Mouse (Mus musculus): ENCODE data around the gene Nova2.

The Nova2 gene

DNA sequence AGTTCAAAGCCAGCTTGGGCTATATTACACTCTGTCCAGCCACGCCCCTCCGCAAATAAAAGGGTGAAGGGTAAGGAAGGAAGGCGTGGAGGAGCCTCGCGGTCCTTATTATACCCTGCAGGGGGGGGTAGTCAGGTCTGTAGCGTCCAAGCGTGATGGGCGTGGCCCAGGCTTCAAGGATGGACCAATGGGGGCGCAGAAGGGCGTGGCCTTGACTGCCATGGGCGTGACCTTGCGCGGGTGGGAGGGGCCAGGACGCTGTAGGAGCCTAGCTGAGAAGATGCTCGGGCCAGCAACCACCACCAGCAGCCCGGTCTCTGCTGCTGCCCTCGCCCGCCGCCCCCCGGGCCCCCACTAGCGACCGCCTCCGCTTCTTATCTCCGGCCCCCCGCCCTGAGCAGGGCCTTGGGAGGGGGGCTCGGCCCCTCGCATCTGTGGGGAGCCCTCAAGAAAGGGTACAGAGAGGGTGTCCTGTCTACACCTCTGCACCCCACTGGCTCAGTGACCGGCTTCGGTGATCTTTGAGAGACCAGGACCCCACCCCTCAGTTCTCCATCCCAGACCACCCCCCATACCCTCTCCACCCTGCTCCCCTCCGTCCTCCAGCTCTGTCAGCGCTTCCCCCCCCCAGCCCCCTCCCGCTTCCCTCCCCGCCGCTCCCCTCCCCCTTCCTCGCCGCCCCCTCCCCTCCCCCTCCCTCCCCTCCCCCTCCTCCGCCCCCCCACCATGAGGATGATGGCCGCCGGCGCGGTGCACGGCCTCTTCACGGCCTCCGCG lies at the start of gene Nova2:
Gene Nova2, plus strand, starts transcription at position 727 of the 777 bp plus-strand sequence.
- peak; percentile 98 to 99 for DNase-seq (ENCODE audit: low spot score in 2 of 2)

DNA sequence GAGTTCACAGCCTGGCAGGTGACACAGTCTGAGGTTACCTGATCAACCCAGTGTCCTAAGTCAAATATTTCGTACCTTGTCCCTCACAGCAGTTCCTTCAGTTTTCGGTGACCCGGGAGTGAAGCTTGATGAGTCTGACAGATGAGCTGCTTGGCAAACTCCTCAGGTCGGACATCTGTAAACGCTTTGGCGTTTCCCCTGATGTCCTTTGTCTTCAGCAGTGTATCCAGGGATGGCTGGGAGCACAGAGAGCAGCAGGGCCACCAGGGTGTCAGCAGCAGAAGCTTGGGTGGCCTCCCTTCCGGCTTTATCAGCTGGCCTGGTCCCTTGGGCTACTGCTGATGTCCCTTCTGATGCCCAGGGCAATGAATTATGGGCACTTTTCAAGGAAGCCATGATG lies 47.0 kb upstream of the Nova2 start:
- peak in 1 of 2 experiments; percentile 14 for DNase-seq (ENCODE audit: low spot score in 2 of 2)

DNA sequence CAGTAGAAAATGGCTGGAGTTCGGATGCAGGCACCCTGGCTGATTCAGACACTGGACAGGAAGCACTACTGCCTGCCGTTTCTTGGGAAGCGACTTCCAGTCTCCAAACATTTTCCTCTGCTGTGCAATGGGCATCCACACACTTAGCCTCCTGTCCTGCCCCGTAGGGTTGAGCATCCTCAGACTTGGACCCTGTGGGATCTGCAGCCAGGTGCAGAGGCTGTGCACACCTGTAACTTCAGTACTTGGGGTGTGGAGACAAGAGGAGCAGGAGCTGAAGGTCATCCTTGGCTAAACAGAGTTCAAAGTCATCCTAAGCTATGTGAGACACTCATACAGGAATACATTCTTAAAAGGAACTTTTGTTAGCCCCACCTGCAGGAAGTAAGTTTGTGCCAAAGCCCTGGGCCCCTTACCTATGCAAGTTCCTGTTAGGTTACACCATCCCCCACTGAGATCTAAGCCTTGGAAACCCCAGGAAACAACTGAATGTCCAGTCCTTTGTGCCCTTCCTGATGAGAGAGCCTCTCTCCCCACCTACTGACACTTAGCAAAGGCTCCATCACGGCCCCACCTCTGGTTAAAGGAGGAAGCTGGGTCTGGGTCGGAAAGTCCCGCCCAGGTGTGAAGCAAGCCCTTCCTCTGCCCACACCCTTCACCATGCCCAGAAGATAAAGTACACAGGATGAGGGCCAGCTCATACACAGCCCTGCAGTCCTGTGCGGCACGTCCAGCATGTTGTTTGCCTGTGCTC lies 41.5 kb upstream of the Nova2 start:
- peak in 1 of 2 experiments; percentile 17 for DNase-seq (ENCODE audit: low spot score in 2 of 2)

DNA sequence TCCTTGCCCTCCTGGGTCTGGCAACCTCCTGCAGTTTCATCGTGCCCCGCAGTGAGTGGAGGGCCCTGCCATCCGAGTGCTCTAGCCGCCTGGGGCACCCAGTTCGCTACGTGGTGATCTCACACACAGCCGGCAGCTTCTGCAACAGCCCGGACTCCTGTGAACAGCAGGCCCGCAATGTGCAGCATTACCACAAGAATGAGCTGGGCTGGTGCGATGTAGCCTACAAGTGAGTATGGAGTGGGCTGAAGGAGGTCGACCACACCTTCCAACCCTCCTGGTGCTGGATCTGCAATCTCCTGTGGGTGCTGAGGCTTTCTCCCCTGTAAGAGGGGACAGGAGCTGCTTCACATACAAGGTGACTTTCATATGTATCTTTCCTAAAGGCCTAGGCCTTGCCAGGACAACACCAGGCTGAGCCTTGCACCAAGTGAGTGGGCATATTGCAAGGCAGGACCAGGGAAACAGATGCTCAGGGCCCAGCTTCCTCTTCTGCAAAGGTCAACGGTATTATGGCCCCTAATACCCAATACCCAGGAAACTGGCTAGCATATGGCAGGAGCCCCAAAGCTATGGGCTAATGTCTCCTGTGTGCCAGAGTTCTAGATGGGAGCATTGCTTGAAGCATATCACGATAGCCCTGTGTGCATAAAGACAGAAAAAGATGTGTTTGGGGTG lies 40.8 kb upstream of the Nova2 start:
- peak in 1 of 2 experiments; percentile 29 for DNase-seq (ENCODE audit: low spot score in 2 of 2)

DNA sequence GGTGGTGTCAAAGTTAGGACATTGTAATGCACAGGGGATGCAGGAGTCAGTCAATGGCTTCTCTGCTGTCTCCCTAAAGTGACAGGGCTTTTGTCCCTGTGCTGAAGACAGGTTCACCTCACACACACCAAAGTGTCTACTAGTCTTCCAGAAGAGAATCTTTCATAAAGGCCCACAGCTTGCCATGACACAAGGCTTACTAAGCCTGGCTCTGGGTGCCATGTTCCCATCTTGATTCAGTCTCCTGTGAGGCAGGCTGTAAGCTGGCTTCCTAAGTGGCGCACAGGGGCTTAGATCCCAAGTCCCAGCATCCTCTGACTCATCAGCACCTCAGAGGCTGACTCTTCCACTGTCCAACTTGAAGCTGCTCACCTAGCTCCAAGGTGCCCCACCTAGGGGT lies 38.7 kb upstream of the Nova2 start:
- no peak for DNase-seq (ENCODE audit: low spot score in 2 of 2)

DNA sequence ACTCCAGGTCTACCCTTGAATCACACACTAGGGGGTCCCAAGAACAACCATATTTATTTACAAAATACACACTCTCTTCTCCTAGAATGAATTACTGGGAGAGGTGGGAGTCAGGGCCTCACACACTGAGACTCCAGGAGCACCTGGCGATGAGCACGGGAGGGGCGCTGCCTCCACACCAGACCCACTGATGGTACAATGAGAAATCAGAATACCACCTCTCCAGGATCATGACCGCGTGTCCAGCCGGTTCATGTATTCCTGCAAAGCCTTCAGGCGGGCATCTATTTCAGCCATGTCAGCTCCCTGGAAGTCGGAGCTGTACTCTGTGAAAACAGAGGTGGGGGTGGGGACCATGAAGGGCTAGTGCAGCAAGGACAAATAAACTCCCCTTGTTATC lies 34.8 kb upstream of the Nova2 start:
- no peak for DNase-seq (ENCODE audit: low spot score in 2 of 2)

DNA sequence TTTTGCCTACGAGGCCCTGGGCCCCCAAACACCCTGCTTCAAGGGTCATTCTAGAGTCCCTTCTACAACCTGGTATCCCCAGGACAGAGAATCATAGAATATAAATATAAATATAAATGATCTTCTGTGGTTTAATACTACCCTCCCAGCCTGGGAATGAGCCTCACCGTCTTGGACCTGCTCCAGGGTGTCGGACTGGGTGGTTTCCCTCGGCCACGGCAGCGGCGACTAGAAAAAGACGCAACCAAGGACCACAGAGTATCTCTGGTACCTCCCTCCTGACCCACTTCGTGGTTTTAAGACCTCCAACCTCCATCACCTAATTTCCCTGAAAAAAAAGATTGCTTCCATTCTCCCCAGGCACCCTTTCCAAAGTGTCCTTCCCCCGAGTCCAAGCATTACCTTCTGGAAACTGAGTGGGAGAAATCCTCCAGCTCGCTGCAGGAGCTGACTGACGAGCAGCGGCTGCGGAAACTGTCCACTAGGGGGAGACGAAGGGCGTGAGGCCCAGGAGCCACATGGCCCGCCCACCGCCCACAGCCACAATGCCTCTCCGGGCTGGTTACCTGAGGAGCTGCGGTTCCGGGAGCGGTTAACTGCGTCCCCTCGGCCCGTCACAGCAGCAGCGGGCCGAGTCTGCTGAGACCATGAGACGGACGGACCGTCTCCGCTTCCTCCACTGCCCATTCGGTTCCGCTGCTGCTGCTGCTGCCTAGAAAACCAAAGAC lies 33.7 kb upstream of the Nova2 start:
- DNase-seq (ENCODE audit: low spot score in 2 of 2) = peak; percentile 91 to 93

DNA sequence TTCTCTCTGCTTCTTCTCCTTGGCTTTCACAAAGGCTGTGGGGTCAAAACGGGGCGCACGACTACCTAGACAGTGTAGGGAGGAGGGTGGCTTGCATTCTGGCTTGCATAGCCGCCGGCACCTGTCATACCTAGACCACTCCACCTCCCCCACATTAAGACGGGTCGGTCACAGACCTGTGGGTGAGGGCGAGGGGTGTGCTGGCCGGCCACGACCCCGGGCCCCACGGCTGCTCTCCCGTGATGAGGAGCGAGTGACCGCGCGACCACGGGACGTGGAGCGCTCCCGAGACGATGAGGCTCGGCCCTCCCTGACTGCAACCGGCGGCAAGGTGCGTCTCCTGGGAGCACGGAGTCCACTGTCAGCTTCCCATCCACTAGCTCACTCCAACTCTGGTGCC lies 32.7 kb upstream of the Nova2 start:
- DNase-seq (ENCODE audit: low spot score in 2 of 2) = no peak

DNA sequence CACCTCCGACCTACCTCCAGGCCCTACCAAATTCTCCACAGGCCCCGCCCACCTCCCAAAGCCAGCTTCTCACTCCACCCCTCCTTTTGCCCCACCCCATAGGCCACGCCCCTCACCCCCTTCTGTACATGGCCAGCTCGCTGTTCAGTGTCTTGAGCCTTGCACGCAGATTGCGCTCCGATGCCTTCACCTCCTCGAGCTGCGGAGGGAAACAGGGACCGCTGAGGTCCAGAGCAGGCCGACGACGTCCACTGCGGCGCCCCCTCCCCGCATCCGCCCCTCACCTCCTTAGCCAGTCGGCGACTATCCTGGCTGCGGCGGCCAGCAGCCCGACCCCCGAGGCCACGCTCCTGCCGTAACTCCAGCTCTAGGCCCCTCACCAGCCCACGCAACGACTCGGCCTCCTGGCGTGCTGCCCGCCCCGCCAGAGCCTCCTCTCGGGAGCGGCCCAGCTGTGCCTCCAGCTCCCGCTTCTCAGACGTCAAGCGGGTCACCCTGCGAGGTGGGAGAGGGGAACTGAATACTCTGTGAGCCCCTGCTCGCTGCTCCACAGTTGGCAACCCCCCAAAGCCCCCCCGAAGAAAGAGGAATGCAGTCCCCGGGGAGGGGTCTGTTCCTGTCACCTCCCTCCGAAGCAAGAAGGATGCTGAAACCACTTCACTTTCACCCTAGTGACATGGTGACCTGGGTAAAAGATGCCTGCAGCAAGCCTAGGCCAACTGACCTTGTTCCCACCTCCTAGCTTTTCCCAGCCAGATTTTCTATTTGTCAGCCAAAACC lies 31.8 kb upstream of the Nova2 start:
- peak; percentile 69 to 73 for DNase-seq (ENCODE audit: low spot score in 2 of 2)

DNA sequence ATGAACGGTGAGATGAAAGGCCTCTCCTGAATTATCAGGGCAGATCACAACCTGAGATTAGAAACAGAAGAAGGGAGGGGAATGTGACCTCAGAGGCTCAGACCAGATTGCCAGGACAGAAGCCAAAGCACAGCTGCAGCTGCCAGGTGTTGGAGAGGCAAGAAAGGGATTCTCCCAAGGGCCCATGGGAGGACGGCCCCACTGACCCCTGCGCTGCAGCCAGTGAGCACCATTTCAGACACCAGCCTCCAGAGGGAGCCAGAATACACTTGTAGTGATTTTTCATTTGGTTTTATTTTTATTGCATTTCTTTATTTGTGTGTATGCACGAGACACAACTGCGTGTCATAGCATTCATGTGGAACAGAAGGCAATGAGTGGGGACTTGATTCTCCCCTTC lies 29.2 kb upstream of the Nova2 start:
- peak; percentile 54 to 65 for DNase-seq (ENCODE audit: low spot score in 2 of 2)

DNA sequence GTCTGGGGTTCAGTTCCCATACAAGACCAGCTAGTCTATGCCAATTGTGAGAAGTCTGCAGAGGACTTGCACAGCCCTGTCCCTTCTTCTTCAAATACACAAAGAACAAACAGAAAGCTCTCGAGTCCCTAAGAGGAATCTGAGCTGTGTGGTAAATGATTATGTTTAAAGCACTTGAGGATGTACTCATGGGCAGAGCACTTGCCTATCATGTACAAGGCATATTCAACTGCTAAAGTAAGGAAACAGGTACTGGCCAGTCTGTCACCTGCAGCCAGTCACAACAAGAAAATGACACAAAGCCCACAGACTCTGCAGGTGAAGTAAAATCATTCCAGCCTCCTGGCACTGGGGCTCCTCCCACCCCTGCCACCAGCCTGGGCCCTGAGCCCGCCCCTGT lies 25.2 kb upstream of the Nova2 start:
- no peak for DNase-seq (ENCODE audit: low spot score in 2 of 2)

DNA sequence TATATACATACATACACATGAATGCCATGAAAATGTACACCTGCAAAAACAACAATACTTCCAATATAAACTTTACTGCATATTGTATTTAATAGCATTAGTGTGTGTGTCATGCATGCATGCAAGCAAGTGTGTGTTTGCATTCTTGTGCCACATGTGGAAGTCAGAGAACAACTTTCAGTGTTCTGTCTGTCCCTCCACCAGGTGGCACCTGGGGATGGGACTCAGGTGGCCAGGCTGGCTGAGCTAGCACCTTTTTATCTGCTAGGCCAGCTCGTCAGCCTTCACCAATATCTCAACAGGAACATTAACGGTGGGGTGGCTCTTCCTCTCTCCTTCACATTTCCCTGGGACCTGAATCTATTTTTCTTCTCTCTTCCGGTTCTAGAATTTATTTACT lies 23.2 kb upstream of the Nova2 start:
- DNase-seq (ENCODE audit: low spot score in 2 of 2) = no peak

DNA sequence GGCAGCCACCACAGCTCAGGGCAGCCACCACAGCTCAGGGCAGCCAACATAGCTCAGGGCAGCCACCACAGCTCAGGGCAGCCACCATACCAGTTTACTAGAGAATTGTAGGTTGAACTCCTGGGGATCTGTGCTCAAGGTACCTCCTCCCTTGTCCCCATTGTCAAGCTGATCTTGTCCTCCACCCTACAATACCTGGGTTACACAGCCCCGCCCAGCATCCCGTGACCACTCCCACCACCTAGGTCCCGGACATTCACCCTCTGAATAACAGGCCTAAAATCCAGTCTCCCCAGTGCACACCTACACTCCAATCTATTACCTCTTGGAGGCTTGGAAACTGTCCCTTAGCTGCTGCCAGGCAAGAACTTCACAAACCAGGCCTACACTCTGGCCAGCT lies 20.7 kb upstream of the Nova2 start:
- DNase-seq (ENCODE audit: low spot score in 2 of 2) = no peak

DNA sequence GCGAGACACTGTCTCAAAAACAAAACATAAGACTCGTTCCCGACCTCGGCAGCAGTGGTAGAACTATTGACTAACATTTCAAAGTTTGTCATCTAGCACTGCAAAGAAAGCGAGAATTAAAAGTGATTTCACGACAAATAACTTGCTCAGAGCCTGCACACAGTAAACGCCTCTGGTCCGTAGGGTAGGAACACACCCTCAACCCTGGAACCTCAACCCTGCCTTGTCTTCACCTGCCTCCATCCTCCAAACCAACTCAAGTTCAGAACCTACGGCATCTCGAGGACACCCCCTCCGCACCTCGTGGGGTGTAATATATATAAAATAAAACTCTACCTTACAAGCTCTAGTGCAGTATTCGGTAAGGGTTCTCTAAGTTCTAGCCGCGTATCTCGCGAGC lies 15.9 kb upstream of the Nova2 start:
- DNase-seq (ENCODE audit: low spot score in 2 of 2) = no peak

DNA sequence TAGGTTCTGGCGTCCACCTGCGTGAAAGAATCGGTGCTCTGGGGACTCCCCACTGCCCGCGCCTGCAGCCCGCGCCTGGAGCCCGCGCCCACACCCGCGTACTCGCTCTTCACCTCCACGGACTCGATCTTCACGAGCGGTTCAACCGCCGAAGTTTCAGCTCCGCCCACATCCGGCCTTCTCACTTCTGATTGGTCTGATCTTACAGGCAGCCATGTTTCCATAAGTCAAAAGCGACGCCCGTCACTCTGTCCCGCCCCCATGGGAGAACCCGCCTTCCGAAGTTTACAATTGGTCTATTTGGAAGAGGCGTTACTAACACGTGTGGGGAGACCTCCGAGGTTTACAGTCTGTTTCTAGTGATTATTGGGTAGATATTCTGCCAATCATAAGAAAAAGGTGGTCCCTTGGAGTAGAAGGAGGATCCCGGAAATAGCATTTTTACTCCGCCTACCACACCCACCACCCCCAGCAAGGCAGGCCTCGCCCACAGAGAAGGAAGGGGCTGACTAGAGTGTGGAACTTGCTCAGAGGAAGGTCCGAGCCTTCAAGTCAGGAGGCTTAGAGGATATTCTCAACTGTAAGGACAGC lies 15.4 kb upstream of the Nova2 start, which contains the start of gene Ccdc61:
Gene Ccdc61, minus strand, starts transcription at position 175 of the 591 bp plus-strand sequence.
- DNase-seq (ENCODE audit: low spot score in 2 of 2) = peak; percentile 97 to 98

DNA sequence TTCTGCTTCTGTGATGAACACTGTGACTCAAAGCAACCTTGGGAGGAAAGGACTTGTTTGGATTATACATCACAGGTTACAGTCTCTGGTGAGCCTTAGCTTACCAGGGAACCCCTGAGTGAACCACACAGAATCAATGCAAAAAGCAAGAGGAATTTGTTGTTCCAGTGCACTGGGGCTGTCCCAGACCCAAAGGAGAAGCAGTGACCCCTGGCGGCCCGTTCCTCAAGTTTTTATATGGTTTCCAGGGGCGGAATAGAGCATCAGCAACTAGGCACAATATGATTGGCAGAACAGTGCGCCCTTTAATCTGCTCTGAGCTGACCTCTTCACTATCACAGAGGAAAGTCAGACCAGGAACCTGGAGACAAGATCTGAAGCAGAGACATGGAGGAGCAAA lies 9.4 kb upstream of the Nova2 start:
- no peak for DNase-seq (ENCODE audit: low spot score in 2 of 2)

DNA sequence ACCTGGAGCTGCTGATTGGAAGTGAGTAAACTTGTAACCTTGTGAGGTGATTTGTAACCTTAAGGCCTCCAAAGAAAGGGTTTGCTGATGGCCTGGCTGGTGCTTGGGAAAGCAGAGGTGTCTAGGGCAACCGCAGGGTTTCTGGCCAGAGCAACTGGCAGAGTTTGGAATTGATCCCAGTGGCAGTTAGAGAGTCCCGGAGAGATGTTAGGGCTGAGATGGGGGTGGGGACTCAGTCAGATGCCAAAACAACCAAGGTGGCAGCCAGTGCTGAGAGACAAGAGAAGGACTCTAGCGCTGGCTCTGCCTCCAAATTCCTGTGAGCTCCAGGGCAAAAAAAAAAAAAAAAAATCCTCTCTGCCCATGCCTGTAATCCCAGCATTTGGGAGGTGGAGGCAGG lies 7.8 kb upstream of the Nova2 start:
- peak; percentile 61 to 67 for DNase-seq (ENCODE audit: low spot score in 2 of 2)

DNA sequence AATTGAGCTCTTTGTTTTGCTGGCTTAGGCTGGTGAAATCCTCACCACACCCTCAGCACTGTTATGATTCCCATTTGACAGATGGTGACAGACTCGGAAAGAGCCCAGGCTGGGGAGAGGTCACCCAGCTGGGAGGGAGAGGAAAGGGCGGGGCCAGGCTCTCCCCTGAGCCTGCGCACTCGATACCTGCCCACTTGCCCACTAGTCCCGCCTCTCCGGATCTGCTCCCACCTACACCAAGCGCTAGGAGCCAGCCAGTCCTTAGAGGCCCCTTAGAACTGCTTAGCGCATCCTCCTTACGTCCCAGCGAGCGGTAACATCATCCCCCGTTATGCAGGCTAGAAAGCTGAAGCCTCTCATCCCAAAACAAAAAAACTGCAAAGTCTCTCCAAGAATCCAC lies 4.6 kb upstream of the Nova2 start:
- peak; percentile 83 to 90 for DNase-seq (ENCODE audit: low spot score in 2 of 2)

DNA sequence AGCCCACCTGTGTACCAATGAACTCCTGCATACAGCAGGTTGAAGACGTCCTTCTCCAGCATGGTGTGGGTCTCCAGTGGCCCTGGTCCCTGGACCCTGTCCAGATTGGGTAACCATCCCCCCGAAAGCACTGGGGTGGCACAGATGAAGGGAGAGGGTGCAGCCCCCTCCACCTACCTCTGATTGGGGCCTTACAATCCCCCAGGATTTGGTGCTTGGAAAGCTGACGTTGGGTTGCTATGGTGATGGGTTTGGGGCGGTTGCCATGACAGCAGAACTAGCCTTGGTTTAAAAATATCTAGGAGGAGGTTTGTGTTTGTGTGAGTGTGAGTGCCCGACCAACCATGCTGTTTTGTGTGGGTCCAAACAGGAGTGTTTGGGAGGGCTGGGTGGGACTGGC lies 2.9 kb upstream of the Nova2 start:
- DNase-seq (ENCODE audit: low spot score in 2 of 2) = peak; percentile 93 to 96

DNA sequence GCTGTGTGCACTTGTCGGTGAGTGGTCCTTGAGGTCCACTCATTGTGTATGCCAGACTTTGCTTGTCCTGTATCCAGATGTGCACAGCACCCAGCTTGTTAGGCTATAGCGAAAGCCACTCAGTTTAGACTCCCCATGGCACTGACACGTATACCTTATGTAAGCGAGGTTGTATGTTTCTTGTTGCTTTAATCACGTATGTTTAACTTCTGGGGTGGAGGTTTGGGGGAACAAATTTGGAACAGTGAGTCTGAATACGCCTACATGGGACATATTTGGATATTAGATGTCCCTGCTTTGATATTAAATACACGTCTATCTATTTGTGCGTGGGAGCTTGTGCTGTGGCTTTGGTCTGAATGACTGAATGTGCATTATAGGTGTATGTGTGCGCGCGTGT lies 2.4 kb upstream of the Nova2 start:
- no peak for DNase-seq (ENCODE audit: low spot score in 2 of 2)

All from right cerebral cortex, postnatal 10 days (tissue).